Mouse (Mus musculus) liver, embryonic 14.5 days (tissue): ENCODE results near the gene Taar8b. TPM values are rescaled to one million over a fixed set of nuclear protein-coding genes. Genes with fewer than 3 reads are reported as not detected.
"Not testable (repeated sequence)": the region's sequence is repeated elsewhere in the genome, so short reads cannot be mapped to it uniquely, and the experiment has no call there.

ENCODE experiments used
- ATAC-seq: fragments of 200-750 bp; cut with Nextera tagmentation; 2 replicates; pipeline ENCODE4 v1.8.0; 2017; ENCODE audit warnings: moderate number of reproducible peaks, mild to moderate bottlenecking, moderate library complexity; ENCODE audit not compliant: insufficient read depth
- DNase-seq, 3 experiments: peaks; one replicate each; pipeline ENCODE4 v3.0.0-alpha.2; 2012 to 2013; ENCODE audit warnings: low read depth in 3 of 3, low spot score in 3 of 3
- H3K27ac ChIP-seq: fragments of 300-500 bp; sonication (generic); 2 replicates; pipeline ENCODE4 v1.5.1; 2014; ENCODE audit warnings: moderate library complexity, mild to moderate bottlenecking, control low read depth, inconsistent platforms
- H3K27me3 ChIP-seq: fragments of 300-500 bp; sonication (generic); 2 replicates; pipeline ENCODE4 v1.6.1; 2014; ENCODE audit warnings: mild to moderate bottlenecking, low read length, moderate library complexity; ENCODE audit not compliant: control insufficient read depth, insufficient read depth
- H3K36me3 ChIP-seq: fragments of 300-500 bp; sonication (generic); replicated peaks from 2 replicates; pipeline ENCODE4 v1.6.1; 2014; ENCODE audit warnings: low read depth; ENCODE audit not compliant: control insufficient read depth, insufficient read depth
- H3K4me1 ChIP-seq, 2 experiments: fragments of 200-500 bp in 1 of 2; fragments of 300-500 bp in 1 of 2; sonication (generic) in 1 of 2; replicated peaks; 2 replicates each; pipeline ENCODE4 v1.6.1; 2012 to 2014; ENCODE audit warnings: antibody characterized with exemption in 1 of 2, inconsistent platforms in 1 of 2, low read length in 1 of 2; ENCODE audit not compliant: control insufficient read depth in 2 of 2, insufficient read depth in 2 of 2
- H3K4me2 ChIP-seq: fragments of 300-500 bp; sonication (generic); 2 replicates; pipeline ENCODE4 v1.6.1; 2014; ENCODE audit warnings: low read depth, mild to moderate bottlenecking, control low read depth, moderate library complexity
- H3K4me3 ChIP-seq, 2 experiments: fragments of 200-500 bp in 1 of 2; fragments of 300-500 bp in 1 of 2; sonication (generic) in 1 of 2; 2 replicates each; pipeline ENCODE4 v1.5.1; 2012 to 2014; ENCODE audit warnings: low read depth in 2 of 2, low read length in 2 of 2, mild to moderate bottlenecking in 2 of 2, control low read depth in 1 of 2, inconsistent platforms in 1 of 2, moderate library complexity in 1 of 2; ENCODE audit not compliant: insufficient read depth in 1 of 2
- H3K9ac ChIP-seq: fragments of 300-500 bp; sonication (generic); replicated peaks from 2 replicates; pipeline ENCODE4 v1.6.1; 2014; ENCODE audit warnings: mild to moderate bottlenecking, control low read depth, moderate library complexity
- H3K9me3 ChIP-seq: fragments of 300-500 bp; sonication (generic); 2 replicates; pipeline ENCODE4 v1.6.1; 2016; ENCODE audit warnings: low read length, mixed read lengths; ENCODE audit not compliant: control insufficient read depth
- CTCF ChIP-seq: IDR thresholded peaks from 2 replicates; pipeline ENCODE4 v1.5.1; 2016; ENCODE audit warnings: antibody characterized with exemption, low read depth, control low read depth
- EP300 ChIP-seq: IDR thresholded peaks from 2 replicates; pipeline ENCODE4 v1.6.1; 2016; ENCODE audit warnings: antibody characterized with exemption, low read depth
- WGBS: fragments of 180-500 bp; shearing (Covaris S2); extraction: QIAGEN DNeasy Blood & Tissue Kit; methylation state at CpG from one replicate; pipeline ENCODE4 v1.1.7; 2014; ENCODE audit not compliant: insufficient replicate concordance; 5-methylcytosine and 5-hydroxymethylcytosine counted together
- polyA plus RNA-seq, 2 experiments: library from polyadenylated mRNA; depleted of rRNA in 1 of 2; stranded (reverse) in 1 of 2; unstranded in 1 of 2; fragments of >200 nt; fragmentation: Nextera tagmentation in 1 of 2; extraction: Ambion mirVana in 1 of 2; gene quantifications; 2 replicates each; pipeline versions ENCODE4 v1.2.1 to v1.2.3; 2012 to 2014

Taar8b gene
- polyA plus RNA-seq, 2 experiments = not detected

DNA sequence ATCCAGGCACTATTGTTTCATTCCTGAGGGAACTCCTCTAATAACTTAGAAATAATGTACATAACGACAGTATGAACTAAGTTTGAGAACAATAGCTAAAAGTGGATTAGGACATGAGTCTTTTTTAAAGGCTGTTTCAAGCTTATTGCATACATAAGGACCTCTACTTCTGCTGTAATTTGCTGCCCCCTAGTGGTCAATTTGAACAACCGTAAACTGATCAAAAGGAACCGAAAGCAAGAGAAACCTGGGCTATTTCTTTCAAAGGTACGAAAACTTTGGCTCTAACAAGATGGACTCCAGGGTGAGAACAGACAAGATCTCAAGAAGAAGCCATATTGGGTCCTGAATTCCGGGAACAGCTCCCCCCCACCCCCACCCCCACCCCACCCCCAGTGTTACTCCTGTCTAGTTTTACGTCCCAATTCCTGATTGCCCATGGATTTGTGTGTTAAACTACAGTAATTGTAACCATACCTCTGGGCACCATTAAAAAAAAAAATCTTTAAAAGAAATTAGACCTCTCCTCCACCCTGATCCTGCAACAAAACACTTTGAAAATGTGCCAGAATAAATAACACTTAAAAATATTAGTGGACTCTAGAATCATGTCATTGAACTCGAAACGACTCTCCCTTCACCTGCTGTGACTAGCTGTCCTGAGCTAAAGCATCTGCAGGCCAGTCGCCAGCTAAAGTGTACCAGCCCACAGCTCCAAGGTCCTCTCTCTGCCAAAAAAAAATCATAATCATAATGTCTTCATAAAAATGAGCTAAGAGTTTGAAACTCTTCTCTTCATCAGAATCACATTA is 39.6 kb upstream of the Taar8b start:
- whole genome bisulfite sequencing = 26% methylated on average over 9 of the region's 9 CpGs
- H3K9me3 ChIP-seq = no peaks in the 10 kb centered on the region
- peak overlapping the region; percentile 34; the same call in 1 of the 2 replicates for H3K9ac ChIP-seq
- peak; percentile 66; the same call in 1 of the 2 replicates for ATAC-seq
- no peak for TF ChIP-seq EP300
- peak; percentile 77 for TF ChIP-seq CTCF
- peaks cover 7 to 20% of the 10 kb centered on the region in 2 experiments for H3K4me1 ChIP-seq
- peak overlapping the region in 1 of 2 experiments; percentile 28; a peak in 1 of 4 replicates for H3K4me3 ChIP-seq
- peak overlapping the region; percentile 53 for H3K4me2 ChIP-seq
- H3K27ac ChIP-seq = no peak overlapping the region
- H3K36me3 ChIP-seq = no peaks in the 10 kb centered on the region
- no peaks in the 10 kb centered on the region for H3K27me3 ChIP-seq
- DNase-seq = peak; percentile 55 to 66 (median 60)

DNA sequence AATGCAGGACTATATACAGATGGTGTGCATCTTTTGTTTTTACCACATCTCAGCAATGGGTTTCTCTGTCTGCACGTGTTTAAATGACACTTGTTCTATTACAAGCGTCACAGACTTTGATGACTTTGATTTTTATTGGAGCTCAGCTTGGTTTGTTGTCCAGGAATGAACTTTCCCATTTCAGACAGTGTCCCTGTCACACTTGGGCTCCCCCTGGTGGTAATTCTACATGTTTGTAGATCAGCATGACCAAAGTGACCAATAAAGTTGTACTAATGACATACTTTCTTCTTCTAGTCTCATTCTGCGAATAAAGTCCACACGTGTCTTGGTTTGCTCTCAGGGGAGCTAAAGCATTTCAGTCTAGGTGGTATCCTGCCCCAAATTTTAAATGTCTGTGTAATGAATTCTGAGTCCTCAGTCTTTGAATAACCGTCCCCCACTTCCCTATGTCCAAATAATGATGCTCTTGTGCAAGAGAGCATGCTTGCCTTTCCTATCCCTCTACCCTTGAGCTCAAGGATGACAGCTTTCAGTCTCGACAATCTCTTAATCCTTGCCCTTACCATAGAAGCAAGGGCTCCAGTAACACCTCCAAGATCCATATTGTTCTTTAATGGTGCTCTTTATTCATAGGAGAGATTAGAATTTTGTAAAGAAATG is 19.2 kb upstream of the Taar8b start:
- Histone ChIP-seq H3K4me3 (no peak overlapping the region), H3K27me3 (no peaks in the 10 kb centered on the region), H3K4me2 (no peak overlapping the region), H3K36me3 (no peaks in the 10 kb centered on the region), H3K9me3 (no peaks in the 10 kb centered on the region), H3K4me1 (peaks cover 0 to 9% of the 10 kb centered on the region in 2 experiments; a peak in 2 of 4 replicates), H3K9ac (no peak overlapping the region), H3K27ac (no peak overlapping the region)
- ATAC-seq = no peak
- TF ChIP-seq EP300 (no peak), CTCF (peak; percentile 66)
- 27% methylated on average over 6 of the region's 6 CpGs for WGBS
- no peak for DNase-seq

DNA sequence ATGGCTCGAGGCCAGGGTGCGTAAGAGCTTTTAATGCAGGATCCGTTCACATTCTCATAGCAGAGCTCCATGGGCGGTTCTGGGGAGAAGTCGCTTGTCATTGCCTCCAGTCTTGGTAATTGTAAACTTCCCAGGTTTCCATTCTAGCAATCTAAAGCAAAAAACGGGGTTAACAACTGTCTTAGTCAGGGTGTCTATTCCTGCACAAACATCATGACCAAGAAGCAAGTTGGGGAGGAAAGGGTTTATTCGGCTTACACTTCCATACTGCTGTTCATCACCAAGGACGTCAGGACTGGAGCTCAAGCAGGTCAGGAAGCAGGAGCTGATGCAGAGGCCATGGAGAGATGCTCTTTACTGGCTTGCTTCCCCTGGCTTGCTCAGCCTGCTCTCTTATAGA is 17.3 kb upstream of the Taar8b start, which contains the start of gene Taar9:
TSS of gene Taar9 (minus strand) at position 101 of the 400 bp plus-strand sequence.
- H3K27me3 ChIP-seq, ATAC-seq, H3K36me3 ChIP-seq, H3K9me3 ChIP-seq, H3K27ac ChIP-seq, H3K4me2 ChIP-seq, DNase-seq, H3K4me3 ChIP-seq, H3K9ac ChIP-seq, H3K4me1 ChIP-seq: not testable (repeated sequence)
- 62% methylated on average over 8 of the region's 8 CpGs for WGBS

DNA sequence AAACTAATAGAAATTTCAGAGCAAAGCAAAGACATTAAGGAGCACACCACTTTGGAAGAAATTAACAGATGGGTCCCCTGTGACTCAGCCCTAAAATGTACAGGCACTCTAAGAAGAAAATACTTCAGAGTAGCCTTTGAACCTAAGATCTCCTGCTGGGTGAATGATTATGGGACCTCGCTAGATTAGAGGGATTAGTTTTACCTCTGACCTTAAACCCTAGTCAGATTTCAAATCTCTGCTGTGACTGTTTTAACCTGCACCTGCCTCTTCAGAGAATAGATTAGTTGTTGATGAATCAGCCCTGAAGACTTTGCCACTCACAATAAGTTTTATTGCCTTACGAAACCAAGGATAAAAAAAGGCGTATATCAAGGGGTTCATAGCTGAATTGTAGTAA is 16.1 kb upstream of the Taar8b start:
- no peak overlapping the region for H3K4me2 ChIP-seq
- no peak overlapping the region for H3K4me3 ChIP-seq
- WGBS = 52% methylated on average over 3 of the region's 3 CpGs
- no peaks in the 10 kb centered on the region for H3K9me3 ChIP-seq
- H3K27me3 ChIP-seq = no peaks in the 10 kb centered on the region
- no peak overlapping the region for H3K27ac ChIP-seq
- H3K4me1 ChIP-seq = peaks cover 0 to 9% of the 10 kb centered on the region in 2 experiments; a peak in 2 of 4 replicates
- no peak for DNase-seq
- no peak for ATAC-seq
- H3K36me3 ChIP-seq = no peaks in the 10 kb centered on the region
- H3K9ac ChIP-seq = no peak overlapping the region
- no peak for TF ChIP-seq CTCF
- no peak for TF ChIP-seq EP300

DNA sequence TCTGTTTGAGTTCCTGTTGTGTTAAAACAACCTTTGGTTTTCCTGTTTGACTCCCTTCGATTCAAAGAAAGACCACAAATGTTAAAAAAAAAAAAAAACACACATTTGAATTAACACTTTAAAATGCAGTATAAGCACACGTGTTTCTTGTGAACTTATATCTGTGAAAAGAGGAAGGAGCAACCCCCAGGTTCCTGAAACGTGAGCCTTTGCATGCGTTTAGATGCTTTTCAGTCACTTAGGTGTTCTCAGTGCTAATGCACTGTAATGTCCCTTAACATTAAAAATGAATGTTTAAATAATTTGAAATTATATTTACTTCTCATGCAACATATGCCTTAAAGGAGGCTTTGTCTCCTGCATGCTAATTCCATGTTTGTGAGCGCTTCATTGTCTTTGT is 15.7 kb upstream of the Taar8b start:
- no peak overlapping the region for H3K4me3 ChIP-seq
- H3K4me2 ChIP-seq = no peak overlapping the region
- ATAC-seq (no peak), DNase-seq (no peak)
- 22% methylated on average over 5 of the region's 5 CpGs for WGBS
- H3K9ac ChIP-seq = no peak overlapping the region
- H3K27ac ChIP-seq = no peak overlapping the region
- TF ChIP-seq CTCF (no peak), EP300 (no peak)
- no peaks in the 10 kb centered on the region for H3K9me3 ChIP-seq
- no peaks in the 10 kb centered on the region for H3K27me3 ChIP-seq
- H3K36me3 ChIP-seq = no peaks in the 10 kb centered on the region
- peaks cover 0 to 9% of the 10 kb centered on the region in 2 experiments; a peak in 2 of 4 replicates for H3K4me1 ChIP-seq

DNA sequence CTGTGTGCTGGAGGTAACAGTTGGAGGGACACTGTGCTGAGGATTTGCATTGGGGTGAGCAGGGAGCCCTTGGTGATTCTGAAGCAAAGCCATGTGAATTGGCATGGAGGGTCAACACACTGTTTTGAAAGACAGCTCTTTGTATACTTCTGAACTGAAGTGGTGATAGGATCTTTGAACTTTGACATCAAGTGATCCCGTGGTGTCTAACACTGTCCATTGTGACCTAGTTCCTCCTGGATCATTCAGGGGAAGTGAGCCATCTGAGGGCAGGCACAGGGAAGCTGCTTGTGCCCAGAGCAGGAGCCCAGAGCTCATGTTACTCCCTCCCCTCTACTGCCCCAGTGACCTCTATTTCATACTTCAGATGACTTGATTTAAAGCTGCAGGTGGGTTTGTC is 11.2 kb upstream of the Taar8b start:
- DNase-seq, H3K4me3 ChIP-seq, H3K27ac ChIP-seq, H3K9ac ChIP-seq, H3K9me3 ChIP-seq, H3K4me1 ChIP-seq, H3K27me3 ChIP-seq, H3K36me3 ChIP-seq, H3K4me2 ChIP-seq: not testable (repeated sequence)
- ATAC-seq = peak; percentile 47; the same call in 1 of the 2 replicates
- WGBS = 5% methylated on average over 1 of the region's 1 CpGs

DNA sequence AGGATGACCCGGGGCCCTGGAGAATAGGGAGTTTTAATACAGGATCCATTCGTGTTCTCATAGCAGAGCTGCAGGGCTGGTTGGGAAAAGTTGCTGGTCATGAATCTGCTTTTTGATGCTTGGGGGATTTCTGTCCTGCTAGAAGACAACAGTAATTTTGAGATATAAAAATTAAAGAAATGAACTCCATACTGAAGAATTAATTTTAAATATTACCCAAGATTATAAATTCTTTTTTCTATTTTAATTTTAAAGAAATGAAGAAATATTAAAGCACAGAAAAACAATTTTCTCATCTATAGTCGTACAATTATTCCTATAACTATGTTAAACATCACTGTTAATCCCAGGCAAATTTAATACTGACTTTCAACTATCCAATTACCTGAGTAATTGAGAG is 9.7 kb upstream of the Taar8b start, which contains the start of gene Taar8c:
TSS of gene Taar8c (minus strand) at position 101 of the 400 bp plus-strand sequence.
- not testable (repeated sequence) for H3K36me3 ChIP-seq, H3K27ac ChIP-seq, H3K27me3 ChIP-seq, H3K4me1 ChIP-seq, H3K4me2 ChIP-seq, DNase-seq, ATAC-seq, H3K4me3 ChIP-seq, H3K9ac ChIP-seq, H3K9me3 ChIP-seq
- WGBS = 43% methylated on average over 1 of the region's 3 CpGs
